Mouse (Mus musculus): ENCODE results near the gene Lclat1.

GRCm38 (mm10) chr17:73195074-73195723, 87.4 kb downstream of the Lclat1 start:
- TF ChIP-seq KAT2A (IDR thresholded peaks at IDR 0.05; ENCODE audit: insufficient replicate concordance, low read length) = no peak
- no peak for TF ChIP-seq ETS1 (conservative IDR thresholded peaks at IDR 0.05; ENCODE audit: low read depth, low read length)
- TF ChIP-seq CTCF (conservative IDR thresholded peaks at IDR 0.05 in 1 of 2, IDR thresholded peaks at IDR 0.05 in 1 of 2; ENCODE audit: low read depth in 2 of 2, low read length in 2 of 2) = no peak
- no peak for TF ChIP-seq EP300 (IDR thresholded peaks at IDR 0.05; ENCODE audit: low read length)
- no peak for TF ChIP-seq POLR2AphosphoS2 (IDR thresholded peaks at IDR 0.05; ENCODE audit: low read depth, low read length)

Measured in CH12.LX (cell line).